Comparison of ENCODE assay signal across 8 mouse cellular contexts in the genomic region with DNA sequence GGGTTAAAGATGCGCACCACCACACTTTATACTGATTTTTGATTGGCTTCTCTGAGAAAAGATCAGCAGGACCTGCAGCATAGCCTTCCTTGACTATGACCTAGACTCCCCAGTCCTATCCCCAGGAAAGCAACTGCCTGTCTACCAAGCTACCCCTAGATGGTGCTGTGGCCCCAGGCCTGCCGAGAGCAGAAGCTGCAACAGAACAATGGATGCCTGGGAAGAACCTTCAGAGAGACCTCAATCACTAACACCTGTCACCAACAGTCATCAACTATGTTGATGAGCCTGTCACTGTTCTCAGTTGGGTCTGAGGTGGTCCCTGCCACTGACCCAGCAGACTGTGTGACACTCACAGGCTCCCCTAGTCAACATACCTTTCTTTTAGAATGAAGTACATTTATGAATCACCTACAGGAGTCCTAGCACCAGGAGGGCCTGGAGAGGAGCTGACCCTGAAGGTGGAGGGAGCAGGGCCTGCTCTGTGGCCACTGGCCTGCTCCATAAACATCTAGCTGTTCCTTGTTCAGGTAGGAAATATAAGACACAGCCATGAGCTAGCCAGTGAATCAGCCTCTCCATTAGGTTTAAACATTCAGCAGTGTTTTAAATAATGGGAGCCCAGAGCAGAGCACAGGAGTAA. TPM values are rescaled to one million over a fixed set of nuclear protein-coding genes. Genes with fewer than 3 reads are reported as not detected.
DNase-seq lines count a peak whose midpoint lies in the region.

No protein-coding gene starts in this region.

- peak; percentile 65 to 70 for DNase-seq in adrenal gland, adult 18-20 months (ENCODE audit: low spot score in 2 of 2)
- DNase-seq in adrenal gland, adult 8-10 months = no peak
- peak; percentile 82 for DNase-seq in adrenal gland, adult 2 months
- peak; percentile 51 for DNase-seq in embryo, embryonic 11.5 days (ENCODE audit: low read depth, low spot score)
- peak; percentile 76 to 77 for DNase-seq in heart, postnatal 10 days
- peak; percentile 75 to 85 for DNase-seq in kidney, postnatal 36 days
- DNase-seq in lung, postnatal 36 days = peak; percentile 79
- DNase-seq in right cerebral cortex, adult 2 months (ENCODE audit: low spot score in 2 of 2) = peak; percentile 68 to 76

- intact Hi-C loops in heart, postnatal 10 days (cut with DNase I) = loop anchor here (1.0 to 5.0 kb wide), 3 partner anchors 48 to 198 kb away; a partner anchor contains a TSS

RNA-seq across cellular contexts. Expression of a gene that starts 13.4 kb away (rescaled TPM):
- total RNA-seq in adrenal gland, adult 18-20 months (2021) = 1 to 10 TPM in 1 of 2 experiments, under 1 TPM in 1; 0.93 to 2.0 TPM
- total RNA-seq in adrenal gland, adult 8-10 months (2022) = 1 to 10 TPM; 1.6 to 2.9 (median 2.0) TPM
- 1 to 10 TPM in 1 of 2 experiments, under 1 TPM in 1; 0.52 to 2.1 TPM for total RNA-seq in adrenal gland, adult 2 months (2021)
- polyA plus RNA-seq in adrenal gland, adult 2 months (2012; rRNA removed) = 2.1 and 2.5 TPM in 2 replicates
- total RNA-seq in heart, postnatal 10 days (2021) = under 1 TPM; 0.62 to 0.96 TPM

RNA-seq across cellular contexts. Expression of a gene that starts 19.2 kb away (rescaled TPM):
- total RNA-seq in adrenal gland, adult 18-20 months (2021) = 100 to 1,000 TPM in 1 of 2 experiments, 10 to 100 TPM in 1; 97.4 to 106 TPM
- total RNA-seq in adrenal gland, adult 8-10 months (2022) = 100 to 1,000 TPM; 113 to 215 (median 150) TPM
- 100 to 1,000 TPM in 1 of 2 experiments, 10 to 100 TPM in 1; 90.9 to 141 TPM for total RNA-seq in adrenal gland, adult 2 months (2021)
- polyA plus RNA-seq in adrenal gland, adult 2 months (2012; rRNA removed) = 350 and 376 TPM in 2 replicates
- total RNA-seq in heart, postnatal 10 days (2021) = 10 to 100 TPM; 15.4 to 15.7 TPM

RNA-seq across cellular contexts. Expression of a gene that starts 25.4 kb away (rescaled TPM):
- 10 to 100 TPM; 20.6 to 32.6 TPM for total RNA-seq in adrenal gland, adult 18-20 months (2021)
- total RNA-seq in adrenal gland, adult 8-10 months (2022) = 10 to 100 TPM; 33.9 to 65.0 (median 36.3) TPM
- 10 to 100 TPM; 21.1 to 27.3 TPM for total RNA-seq in adrenal gland, adult 2 months (2021)
- polyA plus RNA-seq in adrenal gland, adult 2 months (2012; rRNA removed) = 52.1 and 68.8 TPM in 2 replicates
- 10 to 100 TPM; 13.4 to 18.8 TPM for total RNA-seq in heart, postnatal 10 days (2021)

RNA-seq across cellular contexts. Expression of a gene that starts 25.5 kb away (rescaled TPM):
- 100 to 1,000 TPM; 302 to 373 TPM for total RNA-seq in adrenal gland, adult 18-20 months (2021)
- total RNA-seq in adrenal gland, adult 8-10 months (2022) = 100 to 1,000 TPM; 264 to 492 (median 338) TPM
- total RNA-seq in adrenal gland, adult 2 months (2021) = 100 to 1,000 TPM; 302 to 466 TPM
- 1,490 and 1,757 TPM in 2 replicates for polyA plus RNA-seq in adrenal gland, adult 2 months (2012; rRNA removed)
- total RNA-seq in heart, postnatal 10 days (2021) = 100 to 1,000 TPM; 191 to 218 TPM

RNA-seq across cellular contexts. Expression of a gene that starts 32.8 kb away (rescaled TPM):
- 10 to 100 TPM; 16.7 to 18.0 TPM for total RNA-seq in adrenal gland, adult 18-20 months (2021)
- 10 to 100 TPM; 14.7 to 41.8 (median 22.9) TPM for total RNA-seq in adrenal gland, adult 8-10 months (2022)
- 10 to 100 TPM; 13.9 to 15.1 TPM for total RNA-seq in adrenal gland, adult 2 months (2021)
- 75.1 and 83.0 TPM in 2 replicates for polyA plus RNA-seq in adrenal gland, adult 2 months (2012; rRNA removed)
- total RNA-seq in heart, postnatal 10 days (2021) = 1 to 10 TPM; 3.9 to 6.2 TPM

Comparison
In these comparisons a context has a peak if more than half of its experiments do, and no peak if none do; other contexts are left out.
1. RNA of a gene that starts 19.2 kb away (total RNA-seq): 113 to 215 TPM in adrenal gland, adult 8-10 months, 90.9 to 141 TPM in adrenal gland, adult 2 months and 97.4 to 106 TPM in adrenal gland, adult 18-20 months; 15.4 to 15.7 TPM in heart, postnatal 10 days; every median in the first group is over 4 times any median in the second.